In the genomic region with DNA sequence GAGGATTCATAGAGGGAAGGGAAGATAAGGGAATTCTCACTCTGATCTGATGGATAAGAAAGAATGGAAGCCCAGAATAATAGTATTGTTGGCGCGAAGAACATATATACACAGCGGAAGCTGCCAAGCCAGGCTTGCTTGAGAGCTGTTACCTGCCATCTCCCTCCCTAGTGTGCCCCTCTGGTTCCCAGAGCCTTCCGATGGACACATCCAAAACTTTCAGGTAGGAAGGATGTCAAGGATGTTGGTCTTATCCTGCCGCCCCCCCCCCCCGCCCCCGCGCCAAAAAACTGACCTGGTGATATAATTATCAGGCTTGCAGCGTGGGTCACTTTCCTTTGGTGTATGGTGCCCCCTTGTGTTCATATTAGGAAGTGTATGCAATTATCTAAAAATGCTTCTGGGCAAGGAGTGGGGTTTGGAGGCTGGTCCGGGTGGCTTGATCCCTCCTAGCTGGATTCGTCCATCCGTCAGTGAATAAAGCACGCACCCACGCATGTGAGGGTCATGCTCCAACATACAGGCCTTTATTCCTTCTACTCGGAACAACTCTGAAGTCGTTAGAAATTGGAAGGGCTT, we compare ENCODE assay signal across 8 mouse cellular contexts. TPM values are rescaled to one million over a fixed set of nuclear protein-coding genes. Genes with fewer than 3 reads are reported as not detected.
DNase-seq lines count a peak whose midpoint lies in the region; ATAC-seq and TF ChIP-seq lines count a peak whose summit lies in the region.

No protein-coding gene starts in this region.

- H3K36me3 ChIP-seq in liver, embryonic 14.5 days (replicated peaks; ENCODE audit: control insufficient read depth, insufficient read depth, low read depth): no peaks in the 10 kb centered on the region

- no peak overlapping the region for H3K9ac ChIP-seq in liver, embryonic 14.5 days (replicated peaks)

- no peaks in the 10 kb centered on the region for H3K27me3 ChIP-seq in liver, embryonic 14.5 days (ENCODE audit: control insufficient read depth, insufficient read depth, low read length)

- DNase-seq in gastrocnemius, adult 2 months: no peak
- no peak for DNase-seq in gastrocnemius, postnatal 4 days (ENCODE audit: low spot score in 2 of 2)
- peak; percentile 51 for DNase-seq in CD4-positive helper T cell, adult 2 months (ENCODE audit: low read depth, low spot score)
- peak; percentile 50 for DNase-seq in c-Kit-positive CD71-positive TER-119-negative erythroid progenitor cells, embryonic 14.5 days (ENCODE audit: low read depth)
- peak; percentile 45 for DNase-seq in heart, postnatal 4 days
- peak in 2 of 3 experiments; percentile 30 to 42 for DNase-seq in liver, embryonic 14.5 days (ENCODE audit: low read depth in 3 of 3, low spot score in 3 of 3)

- no peak for TF ChIP-seq POLR2A in olfactory bulb, adult 2 months (IDR thresholded peaks at IDR 0.05; ENCODE audit: insufficient read depth, low read depth, low read length)

- peak; percentile 76 for TF ChIP-seq CTCF in gastrocnemius, adult 2 months (IDR thresholded peaks at IDR 0.05)
- TF ChIP-seq CTCF in liver, embryonic 14.5 days (IDR thresholded peaks at IDR 0.05; ENCODE audit: low read depth): peak; percentile 82
- peak; percentile 46; the same call in 1 of the 2 replicates for TF ChIP-seq CTCF in olfactory bulb, adult 2 months (IDR thresholded peaks at IDR 0.05; ENCODE audit: insufficient read depth, low read depth, low read length)

- no peak for TF ChIP-seq EP300 in liver, embryonic 14.5 days (IDR thresholded peaks at IDR 0.05; ENCODE audit: low read depth)

- intact Hi-C loops in gastrocnemius, adult 2 months (cut with DNase I): loop anchor here (1.0 kb wide), 1 partner anchor 150 kb away; no protein-coding TSS in a partner anchor

- no peak for ATAC-seq in liver, embryonic 14.5 days (ENCODE audit: insufficient read depth)
- ATAC-seq in frontal cortex, adult (ENCODE audit: low TSS enrichment): no peak; the same call in 1 of the 2 replicates

- H3K4me1 ChIP-seq in liver, embryonic 14.5 days (replicated peaks; ENCODE audit: control insufficient read depth in 2 of 2, insufficient read depth in 2 of 2, low read length in 1 of 2): no peaks in the 10 kb centered on the region
- H3K4me1 ChIP-seq in olfactory bulb, adult 2 months (ENCODE audit: control insufficient read depth, insufficient read depth, low read length): peaks cover 3% of the 10 kb centered on the region; the same call in 1 of the 2 replicates

- H3K4me3 ChIP-seq in gastrocnemius, adult 2 months: no peak overlapping the region
- no peak overlapping the region for H3K4me3 ChIP-seq in liver, embryonic 14.5 days (ENCODE audit: insufficient read depth in 1 of 2, low read depth in 2 of 2, low read length in 2 of 2)
- no peak overlapping the region for H3K4me3 ChIP-seq in olfactory bulb, adult 2 months (ENCODE audit: insufficient read depth, low read depth, low read length)

- no peak overlapping the region for H3K4me2 ChIP-seq in liver, embryonic 14.5 days (ENCODE audit: low read depth)

- H3K9me3 ChIP-seq in liver, embryonic 14.5 days (ENCODE audit: control insufficient read depth, low read length): no peaks in the 10 kb centered on the region

- no peak overlapping the region for H3K27ac ChIP-seq in gastrocnemius, adult 2 months
- no peak overlapping the region for H3K27ac ChIP-seq in liver, embryonic 14.5 days
- H3K27ac ChIP-seq in olfactory bulb, adult 2 months (ENCODE audit: insufficient read depth, low read depth, low read length): no peak overlapping the region

- WGBS in liver, embryonic 14.5 days (ENCODE audit: insufficient replicate concordance): 11% methylated on average over 16 of the region's 16 CpGs
- 13% methylated on average over 16 of the region's 16 CpGs for WGBS in olfactory bulb, adult 2 months

RNA-seq across cellular contexts. Expression of gene Ifnlr1, which starts 18.7 kb away (rescaled TPM):
- under 1 TPM; 0.17 to 0.31 TPM for total RNA-seq in gastrocnemius, adult 2 months (2021)
- total RNA-seq in gastrocnemius, postnatal 4 days (2021): under 1 TPM; 0.16 to 0.17 TPM
- total RNA-seq in heart, postnatal 4 days (2021): 1 to 10 TPM; 2.3 to 3.2 TPM
- 0.10 and 0.13 TPM in 2 replicates for polyA plus RNA-seq in liver, embryonic 14.5 days (2012; rRNA removed)
- 0.06 and 0.09 TPM in 2 replicates for polyA plus RNA-seq in liver, embryonic 14.5 days (2014; fragmentation: Nextera tagmentation; extraction: Ambion mirVana)
- not detected in 2 replicates for polyA plus RNA-seq in olfactory bulb, adult 2 months (2012; ENCODE audit: insufficient read depth, insufficient read length, low replicate concordance, missing spikeins)

Comparison
In these comparisons a context has a peak if more than half of its experiments do, and no peak if none do; other contexts are left out.
1. DNase-seq: peak in CD4-positive helper T cell, adult 2 months (single experiment), c-Kit-positive CD71-positive TER-119-negative erythroid progenitor cells, embryonic 14.5 days (single experiment), heart, postnatal 4 days (single experiment) and liver, embryonic 14.5 days (2 of 3); none in gastrocnemius, adult 2 months (single experiment) and gastrocnemius, postnatal 4 days (0 of 2).
2. Peak in every context shown above with its lines, with median percentiles within 50 percentile points of each other: CTCF ChIP-seq.